Mouse (Mus musculus): ENCODE results near the gene Adra1b.

GRCm38 (mm10) chr11:43899696-43900095 lies 1.3 kb downstream of the Adra1b start:
- TF ChIP-seq POLR2A (IDR thresholded peaks at IDR 0.05; ENCODE audit: borderline replicate concordance, extremely low read depth, low read depth, low read length) (no peak), CTCF (IDR thresholded peaks at IDR 0.05; ENCODE audit: insufficient read depth, low read length) (no peak)

Data from lung, adult 2 months (tissue).